Mouse (Mus musculus): ENCODE results near the gene Gm44965. TPM values are rescaled to one million over a fixed set of nuclear protein-coding genes. Genes with fewer than 3 reads are reported as not detected.

Gm44965 gene
- polyA plus RNA-seq, 1 experiment from 2014 or later = not detected

DNA sequence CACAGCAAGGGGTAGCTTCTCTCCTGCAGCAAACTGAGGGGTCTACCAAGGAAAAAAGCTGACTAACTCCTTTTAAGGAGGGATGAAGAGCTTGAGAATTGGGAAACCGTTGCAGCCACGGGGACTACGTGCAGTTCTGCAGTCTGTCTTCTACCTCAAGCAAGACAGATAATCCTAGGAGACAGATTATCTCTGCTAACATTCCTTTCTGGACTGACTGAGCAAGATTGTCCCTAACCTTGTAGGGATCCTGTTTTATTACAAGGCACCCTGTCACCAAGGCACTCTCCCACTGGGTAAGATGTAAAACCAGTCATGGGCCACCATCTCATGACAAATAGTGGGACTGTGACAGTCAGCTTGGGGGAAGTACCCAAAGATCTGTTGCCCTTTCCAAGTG lies 12.5 kb upstream of the Gm44965 start:
- Histone ChIP-seq H3K27ac (peak overlapping the region; percentile 68), H3K9ac (no peak overlapping the region), H3K4me3 (no peak overlapping the region), H3K27me3 (no peaks in the 10 kb centered on the region), H3K36me3 (no peaks in the 10 kb centered on the region), H3K9me3 (replicated peaks) (no peaks in the 10 kb centered on the region), H3K4me2 (no peak overlapping the region), H3K4me1 (replicated peaks) (peaks cover 24% of the 10 kb centered on the region)
- 29% methylated on average over 3 of the region's 3 CpGs for WGBS
- peak; percentile 66 for ATAC-seq (replicated peaks; ENCODE audit: insufficient number of reproducible peaks, insufficient read depth, low FRiP score, low read depth)

DNA sequence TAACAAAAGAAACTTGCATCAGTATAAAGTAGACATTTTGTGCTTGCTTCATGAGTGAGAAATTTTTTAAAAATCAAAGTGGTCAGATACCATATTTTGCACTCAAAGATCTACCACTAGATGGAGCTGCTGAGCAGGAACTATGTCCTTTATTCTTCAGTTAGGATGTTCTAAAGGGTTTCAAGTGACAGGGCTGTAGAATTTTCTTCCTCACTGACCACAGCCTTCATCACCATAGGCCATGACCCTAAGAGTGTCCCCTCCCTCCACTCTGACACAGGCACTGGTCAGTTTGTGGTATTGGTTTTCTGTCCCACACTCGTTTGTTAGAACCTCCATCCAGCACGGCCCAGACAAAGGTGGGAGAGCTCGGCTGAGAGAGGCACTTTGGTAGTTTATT lies 11.7 kb upstream of the Gm44965 start:
- Histone ChIP-seq H3K27me3 (no peaks in the 10 kb centered on the region), H3K4me1 (replicated peaks) (peaks cover 24% of the 10 kb centered on the region), H3K27ac (peak overlapping the region; percentile 12; the same call in 1 of the 2 replicates), H3K36me3 (no peaks in the 10 kb centered on the region), H3K9ac (no peak overlapping the region), H3K9me3 (replicated peaks) (no peaks in the 10 kb centered on the region), H3K4me2 (no peak overlapping the region), H3K4me3 (no peak overlapping the region)
- 0 out of 2 replicates have a peak, but pooled peaks have one; percentile 19 for ATAC-seq (replicated peaks; ENCODE audit: insufficient number of reproducible peaks, insufficient read depth, low FRiP score, low read depth)
- 59% methylated on average over 3 of the region's 3 CpGs for WGBS

DNA sequence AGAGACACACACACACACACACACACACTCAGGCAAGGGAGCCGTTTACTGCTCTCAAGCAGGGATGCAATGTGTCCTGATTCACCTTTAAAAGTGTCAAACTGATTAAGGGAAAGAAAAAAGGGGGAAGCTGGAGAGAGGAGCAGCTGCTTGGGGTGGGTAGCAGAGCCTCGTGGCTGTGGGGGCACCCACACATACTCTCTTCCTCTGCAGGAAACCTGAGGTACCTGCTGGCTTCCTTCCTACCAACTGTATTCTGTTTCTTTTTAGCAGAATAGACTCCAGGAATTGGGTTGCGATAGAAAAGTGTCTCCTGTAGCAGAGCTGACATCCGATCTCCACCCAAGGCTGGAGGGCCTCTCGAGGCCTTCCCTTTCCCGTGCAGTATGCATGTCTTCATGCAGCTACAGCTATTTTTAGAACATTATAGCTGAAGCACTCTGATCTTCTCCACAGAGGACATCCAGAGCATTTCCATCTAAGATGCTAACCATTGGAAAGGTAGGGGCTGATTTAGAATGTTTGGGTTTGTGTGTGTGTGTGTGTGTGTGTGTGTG lies 4.5 kb upstream of the Gm44965 start, which contains the start of gene Gm45021:
Gene Gm45021, plus strand, starts transcription at position 417 of the 557 bp plus-strand sequence.
- no peaks in the 10 kb centered on the region for H3K9me3 ChIP-seq (replicated peaks)
- ATAC-seq (replicated peaks; ENCODE audit: insufficient number of reproducible peaks, insufficient read depth, low FRiP score, low read depth) = no peak
- H3K9ac ChIP-seq = no peak within 1 kb of the TSS
- no peaks in the 10 kb centered on the region for H3K36me3 ChIP-seq
- peak within 1 kb of the TSS; percentile 78 for H3K27ac ChIP-seq
- H3K27me3 ChIP-seq = no peaks in the 10 kb centered on the region
- peaks cover 20% of the 10 kb centered on the region for H3K4me1 ChIP-seq (replicated peaks)
- 14% methylated on average over 6 of the region's 6 CpGs for WGBS
- H3K4me3 ChIP-seq = no peak within 1 kb of the TSS
- peak within 1 kb of the TSS; percentile 4; the same call in 1 of the 2 replicates for H3K4me2 ChIP-seq

DNA sequence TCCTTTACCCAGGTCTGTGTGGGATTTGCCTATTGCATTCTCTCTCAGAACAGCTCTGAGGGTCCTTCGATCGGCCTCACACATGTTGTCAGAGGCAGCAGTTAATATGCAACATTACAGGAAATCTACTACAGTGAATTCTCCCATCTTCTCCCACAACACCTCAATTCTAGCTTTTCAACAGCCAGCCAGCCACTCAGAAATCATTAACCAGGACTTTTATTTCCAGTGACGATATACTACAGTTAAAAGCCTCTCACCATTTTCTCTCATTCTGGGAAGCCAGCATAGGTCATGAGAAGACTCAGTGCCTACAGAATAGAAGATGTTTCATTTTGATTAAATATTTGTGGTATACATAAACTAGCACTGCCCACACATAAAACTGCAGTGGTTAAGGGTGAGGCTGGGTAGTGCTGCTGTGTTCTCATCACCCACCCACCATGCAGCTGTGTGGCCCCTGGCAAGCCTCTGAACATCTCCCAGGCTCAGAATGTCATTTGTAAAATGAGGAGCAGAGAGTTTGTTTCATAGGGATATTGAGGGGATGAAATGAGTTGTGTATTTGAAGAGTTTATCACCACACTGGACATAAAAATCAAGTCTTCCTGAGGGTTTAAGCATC lies 2.4 kb upstream of the Gm44965 start:
- no peak for ATAC-seq (replicated peaks; ENCODE audit: insufficient number of reproducible peaks, insufficient read depth, low FRiP score, low read depth)

DNA sequence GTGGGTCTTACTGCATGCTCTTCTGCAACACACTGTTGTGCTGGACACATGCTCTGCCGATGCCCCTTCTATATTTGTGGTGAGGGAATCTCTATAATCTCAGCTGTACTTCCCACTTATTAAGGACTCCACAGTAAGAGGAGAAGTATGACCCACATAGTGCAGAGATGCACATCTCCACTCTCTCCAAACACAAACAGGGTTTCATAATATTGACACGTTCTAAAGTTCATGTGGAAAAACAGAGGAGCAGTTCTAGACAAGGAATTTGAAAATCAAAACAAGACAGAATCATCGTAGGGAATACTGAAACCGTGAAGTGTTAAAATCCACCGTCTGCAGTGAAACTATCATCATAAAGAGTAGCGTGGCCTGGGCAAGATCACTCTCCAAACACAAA lies 1.9 kb upstream of the Gm44965 start:
- no peak for ATAC-seq (replicated peaks; ENCODE audit: insufficient number of reproducible peaks, insufficient read depth, low FRiP score, low read depth)
- 88% methylated on average over 6 of the region's 6 CpGs for WGBS
- Histone ChIP-seq H3K36me3 (peaks cover 13% of the 10 kb centered on the region), H3K9ac (no peak overlapping the region), H3K4me1 (replicated peaks) (peaks cover 32% of the 10 kb centered on the region), H3K9me3 (replicated peaks) (peaks cover 3% of the 10 kb centered on the region; the same call in 1 of the 2 replicates), H3K27me3 (no peaks in the 10 kb centered on the region), H3K4me3 (no peak overlapping the region), H3K27ac (no peak overlapping the region), H3K4me2 (no peak overlapping the region)

More for the DNA sequence above, 2.4 kb upstream of the Gm44965 start:
- H3K4me3 ChIP-seq = no peak overlapping the region
- peaks cover 32% of the 10 kb centered on the region for H3K4me1 ChIP-seq (replicated peaks)
- H3K27me3 ChIP-seq = no peaks in the 10 kb centered on the region
- H3K27ac ChIP-seq = no peak overlapping the region
- H3K9me3 ChIP-seq (replicated peaks) = peaks cover 3% of the 10 kb centered on the region; the same call in 1 of the 2 replicates
- WGBS = 94% methylated on average over 3 of the region's 3 CpGs
- H3K36me3 ChIP-seq = peaks cover 8% of the 10 kb centered on the region
- no peak overlapping the region for H3K4me2 ChIP-seq
- no peak overlapping the region for H3K9ac ChIP-seq

DNA sequence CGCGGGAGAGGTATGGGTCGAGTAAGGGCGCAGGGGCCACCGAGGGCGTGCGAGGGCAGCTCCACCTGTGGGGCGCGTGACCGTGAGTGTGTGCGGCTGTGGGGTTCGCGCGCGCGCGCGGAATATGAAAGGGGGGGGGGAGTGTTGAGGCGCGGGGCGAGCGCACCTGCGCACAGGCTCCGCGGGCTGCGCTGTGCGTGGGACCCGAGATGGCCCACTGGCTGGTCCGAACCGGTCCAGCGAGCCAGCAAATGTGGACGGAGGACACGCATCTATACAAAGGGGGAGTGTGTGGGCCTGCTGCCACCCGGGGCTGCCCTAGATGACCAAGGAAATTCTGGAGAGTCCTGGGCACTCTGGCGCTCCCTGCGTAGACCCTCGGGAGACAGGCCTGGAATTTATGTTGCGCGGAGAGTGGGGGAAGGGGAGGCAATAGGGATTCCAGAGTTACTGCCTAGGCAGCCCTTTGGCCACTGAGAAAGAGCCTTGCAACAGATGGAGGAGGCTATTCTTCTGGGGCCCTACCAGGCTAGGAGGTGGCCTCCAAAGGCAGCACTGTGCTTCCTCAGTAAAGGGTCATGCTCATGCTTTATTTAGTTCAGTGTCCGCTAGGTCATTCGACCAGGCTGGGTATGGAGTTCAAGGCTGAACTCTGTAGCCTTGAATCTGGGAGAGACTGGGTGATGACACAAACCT lies 450 bp downstream of the Gm44965 start:
- Histone ChIP-seq H3K4me2 (peak overlapping the region; percentile 64), H3K27ac (peak overlapping the region; percentile 92), H3K27me3 (no peaks in the 10 kb centered on the region), H3K4me3 (peak overlapping the region; percentile 77), H3K9ac (peak overlapping the region; percentile 78), H3K9me3 (replicated peaks) (peaks cover 3% of the 10 kb centered on the region; the same call in 1 of the 2 replicates), H3K4me1 (replicated peaks) (peaks cover 28% of the 10 kb centered on the region), H3K36me3 (peaks cover 36% of the 10 kb centered on the region)
- peak; percentile 49 for ATAC-seq (replicated peaks; ENCODE audit: insufficient number of reproducible peaks, insufficient read depth, low FRiP score, low read depth)
- 1% methylated on average over 41 of the region's 41 CpGs for WGBS

DNA sequence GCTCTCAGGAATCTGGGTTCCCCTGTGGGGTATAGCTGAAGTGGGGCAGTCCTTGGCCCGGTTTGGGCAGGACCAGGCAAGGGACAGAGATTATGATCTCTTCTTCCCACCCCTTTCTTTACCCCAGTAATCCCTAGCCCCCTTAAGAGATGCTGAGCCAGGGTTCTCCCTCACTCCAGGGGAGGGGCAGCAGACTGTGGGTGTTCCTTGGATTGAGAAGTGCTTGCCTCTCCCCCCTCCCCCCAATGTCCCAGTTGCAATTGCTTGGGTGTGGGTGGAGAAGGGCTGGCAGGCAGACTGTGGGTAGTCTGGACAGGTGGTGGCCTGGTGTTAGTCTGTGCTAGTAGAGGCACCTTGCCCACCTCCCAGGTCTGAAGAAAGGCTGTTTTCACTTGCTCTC lies 1.5 kb downstream of the Gm44965 start:
- no peak overlapping the region for H3K27ac ChIP-seq
- peak overlapping the region; percentile 77 for H3K4me3 ChIP-seq
- peaks cover 17% of the 10 kb centered on the region for H3K4me1 ChIP-seq (replicated peaks)
- 50% methylated on average over 1 of the region's 1 CpGs for WGBS
- 0 out of 2 replicates have a peak overlapping the region, but pooled peaks have one; percentile 78 for H3K9ac ChIP-seq
- H3K27me3 ChIP-seq = no peaks in the 10 kb centered on the region
- peaks cover 42% of the 10 kb centered on the region for H3K36me3 ChIP-seq
- peak overlapping the region; percentile 64 for H3K4me2 ChIP-seq
- peaks cover 3% of the 10 kb centered on the region; the same call in 1 of the 2 replicates for H3K9me3 ChIP-seq (replicated peaks)
- no peak for ATAC-seq (replicated peaks; ENCODE audit: insufficient number of reproducible peaks, insufficient read depth, low FRiP score, low read depth)

DNA sequence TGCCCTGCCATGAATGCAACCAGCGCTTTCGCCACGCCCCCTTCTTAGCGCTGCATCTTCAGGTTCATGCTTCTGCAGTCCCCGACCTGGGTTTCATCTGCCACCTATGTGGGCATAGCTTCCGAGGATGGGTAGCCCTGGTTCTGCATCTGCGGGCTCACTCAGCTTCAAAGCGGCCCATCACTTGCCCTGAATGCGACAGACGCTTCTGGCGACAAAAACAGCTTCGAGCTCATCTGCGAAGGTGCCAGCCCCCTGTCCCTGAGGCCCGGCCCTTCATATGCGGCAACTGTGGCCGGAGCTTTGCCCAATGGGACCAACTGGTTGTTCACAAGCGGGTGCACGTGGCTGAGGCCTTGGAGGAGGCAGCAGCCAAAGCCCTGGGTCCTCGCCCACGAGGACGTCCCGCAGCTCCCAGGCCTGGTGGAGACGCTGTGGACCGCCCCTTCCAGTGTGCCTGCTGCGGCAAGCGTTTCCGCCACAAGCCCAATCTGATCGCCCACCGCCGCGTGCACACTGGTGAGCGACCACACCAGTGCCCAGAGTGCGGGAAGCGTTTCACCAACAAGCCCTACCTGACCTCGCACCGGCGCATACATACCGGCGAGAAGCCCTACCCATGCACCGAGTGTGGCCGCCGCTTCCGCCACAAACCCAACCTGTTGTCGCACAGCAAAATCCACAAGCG lies 2.9 kb downstream of the Gm44965 start:
- H3K4me2 ChIP-seq = no peak overlapping the region
- no peak for ATAC-seq (replicated peaks; ENCODE audit: insufficient number of reproducible peaks, insufficient read depth, low FRiP score, low read depth)
- H3K9ac ChIP-seq = no peak overlapping the region
- H3K4me1 ChIP-seq (replicated peaks) = peaks cover 25% of the 10 kb centered on the region
- no peak overlapping the region for H3K27ac ChIP-seq
- WGBS = 92% methylated on average over 45 of the region's 45 CpGs
- H3K9me3 ChIP-seq (replicated peaks) = peaks cover 3% of the 10 kb centered on the region; the same call in 1 of the 2 replicates
- H3K36me3 ChIP-seq = peaks cover 42% of the 10 kb centered on the region
- no peaks in the 10 kb centered on the region for H3K27me3 ChIP-seq
- H3K4me3 ChIP-seq = no peak overlapping the region

DNA sequence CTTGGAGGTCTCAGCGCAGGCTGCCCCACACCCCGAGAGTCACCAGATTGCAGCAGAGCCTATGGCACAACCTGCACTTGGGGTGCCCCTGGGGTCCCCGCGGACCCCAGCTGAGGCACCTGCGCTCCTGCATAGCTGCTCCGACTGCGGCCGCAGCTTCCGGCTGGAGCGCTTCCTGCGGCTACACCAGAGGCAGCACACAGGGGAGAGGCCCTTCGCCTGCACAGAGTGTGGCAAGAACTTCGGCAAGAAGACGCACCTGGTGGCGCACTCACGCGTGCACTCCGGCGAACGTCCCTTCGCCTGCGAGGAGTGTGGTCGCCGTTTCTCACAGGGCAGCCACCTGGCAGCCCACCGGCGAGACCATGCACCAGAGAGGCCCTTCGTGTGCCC lies 3.5 kb downstream of the Gm44965 start:
- 93% methylated on average over 27 of the region's 27 CpGs for WGBS
- Histone ChIP-seq H3K27me3 (no peaks in the 10 kb centered on the region), H3K9ac (no peak overlapping the region), H3K4me2 (no peak overlapping the region), H3K9me3 (replicated peaks) (peaks cover 3% of the 10 kb centered on the region; the same call in 1 of the 2 replicates), H3K36me3 (peaks cover 42% of the 10 kb centered on the region), H3K27ac (no peak overlapping the region), H3K4me3 (no peak overlapping the region), H3K4me1 (replicated peaks) (peaks cover 25% of the 10 kb centered on the region)
- ATAC-seq (replicated peaks; ENCODE audit: insufficient number of reproducible peaks, insufficient read depth, low FRiP score, low read depth) = no peak

DNA sequence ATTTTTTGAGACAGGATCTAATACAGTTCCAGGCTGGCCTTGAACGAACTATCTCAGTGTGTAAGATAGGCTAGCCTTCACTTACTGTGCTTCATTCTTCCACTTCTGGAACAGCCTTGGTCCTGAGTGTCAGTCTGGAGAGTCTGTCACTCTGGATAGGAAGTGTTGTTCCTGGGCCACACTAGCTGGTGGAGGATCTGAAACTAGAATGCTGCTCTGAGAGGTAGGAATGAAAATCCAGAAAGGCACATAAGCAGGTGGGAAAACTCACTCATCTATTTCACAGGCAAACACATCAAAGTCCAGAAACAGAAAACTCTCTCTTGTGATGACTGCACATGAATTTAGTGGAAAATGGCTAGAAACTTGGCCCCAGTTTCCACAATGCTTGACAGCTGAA lies 6.9 kb downstream of the Gm44965 start:
- Histone ChIP-seq H3K9ac (no peak overlapping the region), H3K9me3 (replicated peaks) (peaks cover 3% of the 10 kb centered on the region; the same call in 1 of the 2 replicates), H3K4me2 (no peak overlapping the region), H3K4me3 (no peak overlapping the region), H3K27me3 (no peaks in the 10 kb centered on the region), H3K36me3 (peaks cover 42% of the 10 kb centered on the region), H3K4me1 (replicated peaks) (peaks cover 15% of the 10 kb centered on the region), H3K27ac (no peak overlapping the region)
- 83% methylated on average over 1 of the region's 1 CpGs for WGBS
- ATAC-seq (replicated peaks; ENCODE audit: insufficient number of reproducible peaks, insufficient read depth, low FRiP score, low read depth) = no peak

Data from heart, embryonic 15.5 days (tissue).